Mouse (Mus musculus) forebrain, embryonic 12.5 days (tissue): Measurements from ENCODE around the gene Srl. TPM values are rescaled to one million over a fixed set of nuclear protein-coding genes. Genes with fewer than 3 reads are reported as not detected.
"Not testable (repeated sequence)": the region's sequence is repeated elsewhere in the genome, so short reads cannot be mapped to it uniquely, and the experiment has no call there.

Source experiments
- ATAC-seq: fragments of 200-750 bp; cut with Nextera tagmentation; 2 replicates; pipeline ENCODE4 v1.8.0; 2017; ENCODE audit warnings: moderate TSS enrichment; ENCODE audit not compliant: low FRiP score
- H3K27ac ChIP-seq: fragments of 300-500 bp; sonication (generic); 2 replicates; pipeline ENCODE4 v1.5.1; 2016; ENCODE audit warnings: mild to moderate bottlenecking
- H3K27me3 ChIP-seq: fragments of 300-500 bp; sonication (generic); 2 replicates; pipeline ENCODE4 v1.6.1; 2016; ENCODE audit warnings: mild to moderate bottlenecking
- H3K36me3 ChIP-seq: fragments of 300-500 bp; sonication (generic); replicated peaks from 2 replicates; pipeline ENCODE4 v1.6.1; 2016; ENCODE audit warnings: mild to moderate bottlenecking
- H3K4me1 ChIP-seq: fragments of 300-500 bp; sonication (generic); 2 replicates; pipeline ENCODE4 v1.6.1; 2016
- H3K4me2 ChIP-seq: fragments of 300-500 bp; sonication (generic); 2 replicates; pipeline ENCODE4 v1.6.1; 2016; ENCODE audit warnings: mild to moderate bottlenecking, moderate library complexity
- H3K4me3 ChIP-seq: fragments of 300-500 bp; sonication (generic); replicated peaks from 2 replicates; pipeline ENCODE4 v1.5.1; 2016; ENCODE audit warnings: mild to moderate bottlenecking
- H3K9ac ChIP-seq: fragments of 300-500 bp; sonication (generic); 2 replicates; pipeline ENCODE4 v1.6.1; 2016; ENCODE audit warnings: mild to moderate bottlenecking
- H3K9me3 ChIP-seq: fragments of 300-500 bp; sonication (generic); 2 replicates; pipeline ENCODE4 v1.6.1; 2016
- WGBS: fragments of 180-500 bp; shearing (Covaris S2); methylation state at CpG from one replicate; pipeline ENCODE4 v1.1.7; 2016; 5-methylcytosine and 5-hydroxymethylcytosine counted together
- polyA plus RNA-seq: library from polyadenylated mRNA; unstranded; fragments of >200 nt; fragmentation: Nextera tagmentation; extraction: Ambion mirVana; gene quantifications from 2 replicates; pipeline ENCODE4 v1.2.1, GENCODE M21; 2016

Srl gene
- polyA plus RNA-seq, 1 experiment from 2014 or later = 27.6 TPM

DNA sequence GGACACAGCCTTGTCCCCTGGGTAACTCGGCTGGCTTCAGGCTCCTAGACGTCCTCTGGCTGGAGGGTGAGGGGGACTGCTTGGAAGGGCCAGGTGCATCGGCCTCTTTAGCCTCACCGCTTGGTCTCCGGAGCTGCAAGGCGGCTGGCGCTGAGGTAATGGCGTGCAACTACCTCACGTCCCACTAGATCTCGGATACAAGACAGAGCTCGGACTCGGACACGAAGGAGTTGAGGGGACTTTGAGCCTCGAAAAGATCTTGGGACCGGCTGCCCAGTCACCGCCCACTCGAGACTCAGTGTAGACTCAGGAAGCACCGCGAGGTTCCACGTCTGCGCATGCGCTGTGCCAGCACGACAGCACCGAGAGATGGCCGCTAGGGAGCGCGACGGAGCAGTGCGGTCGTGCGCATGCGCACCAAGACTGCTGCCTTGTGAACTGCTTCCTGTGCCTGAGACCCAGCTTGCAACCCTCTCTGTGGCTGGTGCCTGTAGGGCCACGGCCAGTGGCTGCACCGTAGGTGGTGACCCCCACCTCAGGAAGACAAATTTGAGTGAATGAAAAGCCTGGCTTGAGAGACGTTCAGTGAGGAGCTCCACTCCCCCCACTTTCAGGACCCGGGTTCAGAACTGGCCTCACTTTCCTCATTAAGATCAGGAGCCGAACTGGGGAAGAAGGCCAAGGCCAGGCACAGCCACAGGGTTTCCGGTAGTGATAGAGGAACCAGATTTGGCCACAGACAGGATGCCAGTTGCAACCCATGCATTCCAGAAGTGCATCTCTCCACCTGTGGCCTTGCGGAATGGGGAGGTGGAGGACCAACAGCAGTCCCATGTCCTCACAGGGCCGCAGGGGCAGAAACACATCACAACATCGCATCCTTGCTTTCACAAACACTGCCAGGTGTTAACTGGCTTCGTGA lies 66.5 kb downstream of the Srl start:
- peaks cover 8% of the 10 kb centered on the region for H3K4me1 ChIP-seq
- H3K4me3 ChIP-seq = peak overlapping the region; percentile 59
- H3K4me2 ChIP-seq = peak overlapping the region; percentile 71
- H3K27ac ChIP-seq = peak overlapping the region; percentile 42; the same call in 1 of the 2 replicates
- H3K9ac ChIP-seq = peak overlapping the region; percentile 75
- ATAC-seq = peak; percentile 94
- no peaks in the 10 kb centered on the region for H3K9me3 ChIP-seq
- WGBS = 16% methylated on average over 42 of the region's 42 CpGs
- H3K36me3 ChIP-seq = no peaks in the 10 kb centered on the region
- no peaks in the 10 kb centered on the region for H3K27me3 ChIP-seq

DNA sequence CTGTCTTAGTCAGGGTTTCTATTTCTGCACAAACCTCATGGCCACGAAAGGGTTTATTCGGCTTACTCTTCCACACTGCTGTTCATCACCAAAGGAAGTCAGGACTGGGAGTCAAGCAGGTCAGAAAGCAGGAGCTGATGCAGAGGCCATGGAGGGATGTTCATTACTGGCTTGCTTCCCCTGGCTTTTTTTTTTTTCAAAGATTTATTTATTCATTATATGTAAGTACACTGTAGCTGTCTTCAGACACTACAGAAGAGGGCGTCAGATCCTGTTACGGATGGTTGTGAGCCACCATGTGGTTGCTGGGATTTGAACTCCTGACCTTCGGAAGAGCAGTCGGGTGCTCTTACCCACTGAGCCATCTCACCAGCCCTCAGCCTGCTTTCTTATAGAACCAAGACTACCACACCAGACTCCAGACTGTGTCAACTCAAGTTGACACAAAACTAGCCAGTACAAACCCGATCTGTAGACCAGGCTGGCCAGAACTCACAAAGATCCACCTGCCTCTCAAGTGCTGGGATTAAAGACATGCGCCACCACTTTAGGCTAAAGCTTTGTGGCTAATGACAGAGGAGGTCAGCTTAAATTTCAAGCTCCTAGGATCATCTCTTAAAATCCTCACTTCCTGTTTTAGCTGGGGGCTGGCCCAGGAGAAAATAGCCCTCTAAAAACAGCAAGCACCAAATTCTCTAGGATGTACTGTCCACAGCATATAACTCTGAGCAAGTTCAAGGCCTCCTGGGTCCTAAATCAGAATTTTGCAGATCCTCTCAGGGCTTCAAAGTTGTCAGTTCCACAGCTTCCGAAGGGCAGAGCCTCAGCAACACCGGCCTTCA lies 67.4 kb downstream of the Srl start:
- Histone ChIP-seq H3K9ac (peak overlapping the region; percentile 75), H3K4me2 (peak overlapping the region; percentile 71), H3K4me3 (peak overlapping the region; percentile 59), H3K27ac (peak overlapping the region; percentile 42; the same call in 1 of the 2 replicates)
- H3K27me3 ChIP-seq, H3K4me1 ChIP-seq, H3K9me3 ChIP-seq, ATAC-seq, H3K36me3 ChIP-seq: not testable (repeated sequence)
- WGBS = 74% methylated on average over 10 of the region's 10 CpGs

DNA sequence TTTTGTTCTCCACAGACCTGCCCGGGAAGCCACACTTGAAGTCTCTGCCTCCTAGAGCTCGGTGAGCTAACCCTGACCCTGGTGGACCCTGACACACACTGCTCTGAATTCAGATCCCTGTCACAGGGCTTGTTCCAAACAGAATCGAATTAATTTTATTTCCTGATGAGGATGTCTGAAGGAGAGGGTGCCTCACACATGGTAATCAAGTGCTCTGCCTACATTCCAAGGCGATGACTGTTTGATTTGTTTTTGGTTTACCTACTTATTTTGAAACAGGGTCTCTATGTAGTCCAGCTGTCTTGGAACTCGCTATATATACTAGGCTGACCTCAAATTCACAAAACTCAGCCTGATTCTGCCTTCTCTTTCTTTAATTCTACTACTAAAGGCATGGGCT lies 68.4 kb downstream of the Srl start:
- Histone ChIP-seq H3K27ac (no peak overlapping the region), H3K9ac (no peak overlapping the region), H3K36me3 (no peaks in the 10 kb centered on the region), H3K4me2 (no peak overlapping the region), H3K4me3 (no peak overlapping the region), H3K9me3 (no peaks in the 10 kb centered on the region), H3K4me1 (peaks cover 8% of the 10 kb centered on the region), H3K27me3 (no peaks in the 10 kb centered on the region)
- no peak for ATAC-seq
- WGBS = 70% methylated on average over 5 of the region's 5 CpGs

GRCm38 (mm10) chr16:4472687-4473086 lies 68.9 kb downstream of the Srl start:
- no peaks in the 10 kb centered on the region for H3K9me3 ChIP-seq
- ATAC-seq = no peak
- no peak overlapping the region for H3K4me2 ChIP-seq
- H3K4me3 ChIP-seq = no peak overlapping the region
- no peak overlapping the region for H3K9ac ChIP-seq
- 83% methylated on average over 3 of the region's 3 CpGs for WGBS
- H3K4me1 ChIP-seq = peaks cover 8% of the 10 kb centered on the region
- H3K27ac ChIP-seq = no peak overlapping the region
- no peaks in the 10 kb centered on the region for H3K27me3 ChIP-seq
- H3K36me3 ChIP-seq = no peaks in the 10 kb centered on the region

DNA sequence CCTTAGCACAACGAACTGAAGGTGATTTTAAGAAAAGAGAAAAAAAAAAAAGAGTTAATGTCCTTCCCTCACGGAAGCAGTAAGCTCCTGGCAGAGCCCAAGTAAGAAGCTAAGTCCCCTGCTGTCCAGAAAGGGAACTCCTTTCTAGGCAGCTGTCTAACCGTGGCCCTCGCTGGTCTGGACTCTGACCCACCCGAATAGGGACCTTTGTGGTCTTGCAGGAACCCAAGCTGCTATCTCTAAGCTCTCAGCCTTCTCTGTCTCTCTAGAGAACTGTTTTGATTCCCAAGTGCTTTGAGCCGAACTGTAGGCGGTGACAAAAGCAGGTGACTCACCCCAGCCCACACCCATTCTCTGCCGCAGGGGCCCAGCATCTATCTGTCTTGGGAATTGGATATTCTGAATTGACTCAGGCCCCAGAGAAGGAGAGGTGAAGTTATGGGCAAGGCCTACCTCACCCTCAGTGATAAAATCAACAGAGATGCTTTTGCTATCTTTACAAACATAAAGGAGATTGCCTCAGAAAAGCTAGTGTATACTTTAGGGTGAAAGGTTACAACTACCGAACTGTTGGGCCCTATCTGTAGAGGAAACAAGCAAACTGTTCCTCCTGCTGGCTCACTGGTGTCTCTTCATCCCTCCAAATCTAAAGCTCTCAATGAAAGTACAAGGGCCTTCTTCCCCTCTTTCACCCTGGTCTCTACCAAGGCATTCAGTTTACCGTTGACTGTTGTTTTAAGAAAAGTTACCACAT lies 71.8 kb downstream of the Srl start:
- 67% methylated on average over 10 of the region's 10 CpGs for WGBS
- Histone ChIP-seq H3K9me3 (no peaks in the 10 kb centered on the region), H3K27me3 (no peaks in the 10 kb centered on the region), H3K27ac (no peak overlapping the region), H3K4me3 (no peak overlapping the region), H3K36me3 (no peaks in the 10 kb centered on the region), H3K4me2 (no peak overlapping the region), H3K4me1 (peaks cover 5% of the 10 kb centered on the region), H3K9ac (no peak overlapping the region)
- no peak for ATAC-seq

DNA sequence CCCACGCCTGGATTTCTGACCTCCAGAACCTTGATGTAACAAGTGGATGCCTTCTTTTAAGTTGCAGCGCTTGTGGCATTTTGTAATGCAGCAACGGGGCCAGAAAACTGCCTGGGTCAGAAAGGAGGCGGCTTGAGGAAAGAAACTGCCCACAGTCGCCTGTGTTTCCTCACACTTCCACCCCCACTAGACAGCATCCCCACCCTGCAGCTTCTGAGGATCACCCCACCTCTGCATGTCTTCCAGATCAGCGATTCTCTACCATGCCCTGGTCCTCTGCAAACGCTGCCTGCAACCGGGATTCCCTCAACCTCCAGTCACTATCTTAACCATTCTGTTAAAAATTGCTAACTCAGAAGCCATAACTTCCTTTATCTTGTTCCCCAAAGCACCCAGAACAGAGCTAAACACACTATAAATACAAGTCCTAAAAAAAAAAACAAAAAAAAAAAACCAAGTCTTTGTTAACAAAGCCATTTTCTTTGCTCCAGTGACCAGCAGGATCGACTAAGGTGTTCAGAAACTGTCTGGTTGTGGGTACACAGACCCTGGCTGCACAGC lies 77.0 kb downstream of the Srl start:
- H3K27me3 ChIP-seq = no peaks in the 10 kb centered on the region
- H3K36me3 ChIP-seq = no peaks in the 10 kb centered on the region
- no peaks in the 10 kb centered on the region for H3K4me1 ChIP-seq
- H3K9ac ChIP-seq = no peak overlapping the region
- 76% methylated on average over 9 of the region's 9 CpGs for WGBS
- H3K27ac ChIP-seq = no peak overlapping the region
- H3K4me2 ChIP-seq = no peak overlapping the region
- no peak overlapping the region for H3K4me3 ChIP-seq
- ATAC-seq = no peak
- no peaks in the 10 kb centered on the region for H3K9me3 ChIP-seq

GRCm38 (mm10) chr16:4457927-4458326 lies 83.7 kb downstream of the Srl start:
- Histone ChIP-seq H3K27ac (no peak overlapping the region), H3K36me3 (no peaks in the 10 kb centered on the region), H3K4me1 (no peaks in the 10 kb centered on the region), H3K4me2 (no peak overlapping the region), H3K27me3 (no peaks in the 10 kb centered on the region), H3K9ac (no peak overlapping the region), H3K4me3 (no peak overlapping the region), H3K9me3 (no peaks in the 10 kb centered on the region)
- no peak for ATAC-seq
- 85% methylated on average over 3 of the region's 3 CpGs for WGBS

GRCm38 (mm10) chr16:4456391-4456790 lies 85.2 kb downstream of the Srl start:
- H3K9ac ChIP-seq = no peak overlapping the region
- WGBS = 92% methylated on average over 5 of the region's 5 CpGs
- no peak overlapping the region for H3K27ac ChIP-seq
- no peak for ATAC-seq
- no peak overlapping the region for H3K4me3 ChIP-seq
- H3K27me3 ChIP-seq = no peaks in the 10 kb centered on the region
- no peak overlapping the region for H3K4me2 ChIP-seq
- no peaks in the 10 kb centered on the region for H3K36me3 ChIP-seq
- H3K9me3 ChIP-seq = no peaks in the 10 kb centered on the region
- H3K4me1 ChIP-seq = no peaks in the 10 kb centered on the region

- H3K4me2 ChIP-seq = no peak overlapping the region
- no peak overlapping the region for H3K4me3 ChIP-seq
- no peaks in the 10 kb centered on the region for H3K36me3 ChIP-seq
- H3K4me1 ChIP-seq = no peaks in the 10 kb centered on the region
- no peak overlapping the region for H3K27ac ChIP-seq
- H3K9ac ChIP-seq = no peak overlapping the region
- H3K9me3 ChIP-seq = no peaks in the 10 kb centered on the region
- 89% methylated on average over 4 of the region's 4 CpGs for WGBS
- ATAC-seq = no peak
- no peaks in the 10 kb centered on the region for H3K27me3 ChIP-seq
Measured at GRCm38 (mm10) chr16:4455693-4456092, 85.9 kb downstream of the Srl start.

DNA sequence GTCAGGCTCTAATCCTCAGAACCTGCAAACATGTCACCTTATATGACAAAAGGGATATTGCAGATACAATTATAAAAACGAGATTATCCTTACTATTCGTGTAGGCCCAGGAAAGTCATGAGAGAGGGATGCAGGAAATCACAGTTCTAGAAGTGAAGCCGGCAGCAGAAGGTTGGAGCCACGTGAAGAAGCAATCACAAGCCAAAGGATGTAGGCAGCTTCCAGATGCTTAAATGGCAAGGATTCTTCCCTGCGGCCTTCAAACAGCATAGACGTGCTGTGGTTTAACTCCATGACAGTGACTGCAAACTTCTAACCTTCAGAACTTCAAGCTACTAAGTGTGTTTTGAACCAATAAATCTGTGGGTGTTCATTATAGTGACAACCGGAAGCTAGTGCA lies 87.1 kb downstream of the Srl start:
- H3K4me2 ChIP-seq = no peak overlapping the region
- H3K36me3 ChIP-seq = no peaks in the 10 kb centered on the region
- no peak overlapping the region for H3K9ac ChIP-seq
- no peak for ATAC-seq
- H3K27ac ChIP-seq = no peak overlapping the region
- no peaks in the 10 kb centered on the region for H3K27me3 ChIP-seq
- no peaks in the 10 kb centered on the region for H3K4me1 ChIP-seq
- 90% methylated on average over 7 of the region's 7 CpGs for WGBS
- H3K9me3 ChIP-seq = no peaks in the 10 kb centered on the region
- H3K4me3 ChIP-seq = no peak overlapping the region

GRCm38 (mm10) chr16:4449418-4449817 lies 92.2 kb downstream of the Srl start:
- 91% methylated on average over 6 of the region's 6 CpGs for WGBS
- Histone ChIP-seq H3K36me3 (no peaks in the 10 kb centered on the region), H3K4me2 (no peak overlapping the region), H3K9ac (no peak overlapping the region), H3K27me3 (no peaks in the 10 kb centered on the region), H3K4me1 (no peaks in the 10 kb centered on the region), H3K27ac (no peak overlapping the region), H3K9me3 (no peaks in the 10 kb centered on the region), H3K4me3 (no peak overlapping the region)
- no peak for ATAC-seq

- no peaks in the 10 kb centered on the region for H3K9me3 ChIP-seq
- no peak overlapping the region for H3K4me3 ChIP-seq
- no peak for ATAC-seq
- H3K9ac ChIP-seq = no peak overlapping the region
- H3K27me3 ChIP-seq = no peaks in the 10 kb centered on the region
- no peak overlapping the region for H3K27ac ChIP-seq
- no peaks in the 10 kb centered on the region for H3K36me3 ChIP-seq
- H3K4me2 ChIP-seq = no peak overlapping the region
- 43% methylated on average over 9 of the region's 9 CpGs for WGBS
- no peaks in the 10 kb centered on the region for H3K4me1 ChIP-seq
Measured at GRCm38 (mm10) chr16:4448235-4448634, 93.4 kb downstream of the Srl start.
